Mouse (Mus musculus): ENCODE data around the gene Gm10273. TPM values are rescaled to one million over a fixed set of nuclear protein-coding genes. Genes with fewer than 3 reads are reported as not detected.

Gm10273 gene
- polyA plus RNA-seq, 1 experiment, result 15.8 TPM

DNA sequence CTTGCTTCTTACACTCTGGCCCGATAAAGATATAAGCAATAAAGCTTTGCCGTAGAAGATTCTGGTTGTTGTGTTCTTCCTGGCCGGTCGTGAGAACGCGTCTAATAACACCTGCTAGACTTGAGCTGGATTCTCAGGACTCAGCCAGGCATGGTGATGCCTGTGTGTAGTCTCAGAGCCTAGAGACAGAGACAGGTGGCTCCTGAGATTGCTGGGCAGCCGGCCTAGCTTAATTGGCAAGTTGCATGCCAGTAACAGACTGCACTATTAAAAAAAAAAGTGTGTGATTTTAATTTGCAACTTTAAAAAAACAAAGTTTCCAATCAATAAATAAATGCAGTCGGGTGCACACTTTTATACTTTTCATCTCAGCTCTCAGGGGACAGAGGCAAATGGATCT is 8.5 kb upstream of the Gm10273 start:
- H3K27ac ChIP-seq (ENCODE audit: insufficient read depth, low read length), result no peak overlapping the region
- no peaks in the 10 kb centered on the region for H3K4me1 ChIP-seq (ENCODE audit: control insufficient read depth, insufficient read depth, low read length)
- H3K4me3 ChIP-seq (ENCODE audit: insufficient read depth, low read length), result no peak overlapping the region
- TF ChIP-seq CTCF (IDR thresholded peaks at IDR 0.05; ENCODE audit: extremely low read depth, insufficient read depth, low read length) (no peak), POLR2A (IDR thresholded peaks at IDR 0.05; ENCODE audit: extremely low read depth, insufficient read depth, low read length) (no peak)

DNA sequence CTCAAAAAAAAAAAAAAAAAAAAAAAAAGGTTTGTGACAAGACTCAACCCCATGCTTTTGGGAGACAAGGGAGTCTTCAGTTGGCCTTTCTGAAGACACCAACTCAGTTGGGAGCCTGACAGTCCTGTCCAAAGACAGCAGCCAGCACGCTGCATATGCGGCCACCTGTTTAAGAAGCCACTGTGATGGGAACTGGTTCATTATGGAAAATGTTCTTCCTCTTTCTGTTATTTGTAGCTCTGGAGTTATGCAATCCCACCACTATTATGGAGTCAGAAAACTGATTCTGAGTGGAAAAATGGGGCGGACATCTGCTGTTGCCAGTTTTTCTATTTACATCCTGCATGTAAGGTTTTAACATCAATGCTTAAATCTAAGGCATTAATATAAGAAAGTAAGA is 5.8 kb upstream of the Gm10273 start:
- H3K4me1 ChIP-seq (ENCODE audit: control insufficient read depth, insufficient read depth, low read length), result no peaks in the 10 kb centered on the region
- H3K4me3 ChIP-seq (ENCODE audit: insufficient read depth, low read length), result no peak overlapping the region
- H3K27ac ChIP-seq (ENCODE audit: insufficient read depth, low read length), result no peak overlapping the region
- no peak for TF ChIP-seq POLR2A (IDR thresholded peaks at IDR 0.05; ENCODE audit: extremely low read depth, insufficient read depth, low read length)
- no peak for TF ChIP-seq CTCF (IDR thresholded peaks at IDR 0.05; ENCODE audit: extremely low read depth, insufficient read depth, low read length)

DNA sequence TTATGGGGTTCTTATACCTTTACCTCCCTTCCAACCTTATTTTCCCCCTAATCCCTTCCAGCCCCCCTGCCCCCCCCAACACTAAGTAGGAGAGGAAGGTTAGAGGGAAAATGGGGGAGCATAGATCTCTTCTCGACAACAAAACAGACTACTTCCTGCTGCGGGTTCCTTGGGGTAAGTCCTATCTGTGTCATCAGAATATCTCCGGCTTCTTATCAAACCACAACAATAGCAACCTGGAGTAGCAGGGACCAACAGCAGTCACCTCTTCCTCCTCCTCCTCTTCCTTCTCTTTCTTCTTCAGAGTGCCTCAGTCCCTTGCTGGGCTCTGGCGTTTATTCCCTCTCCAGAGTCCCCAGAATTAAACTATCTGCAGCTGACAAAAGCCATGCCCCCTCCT is 3.5 kb upstream of the Gm10273 start:
- TF ChIP-seq POLR2A (IDR thresholded peaks at IDR 0.05; ENCODE audit: extremely low read depth, insufficient read depth, low read length), result no peak
- TF ChIP-seq CTCF (IDR thresholded peaks at IDR 0.05; ENCODE audit: extremely low read depth, insufficient read depth, low read length), result no peak

DNA sequence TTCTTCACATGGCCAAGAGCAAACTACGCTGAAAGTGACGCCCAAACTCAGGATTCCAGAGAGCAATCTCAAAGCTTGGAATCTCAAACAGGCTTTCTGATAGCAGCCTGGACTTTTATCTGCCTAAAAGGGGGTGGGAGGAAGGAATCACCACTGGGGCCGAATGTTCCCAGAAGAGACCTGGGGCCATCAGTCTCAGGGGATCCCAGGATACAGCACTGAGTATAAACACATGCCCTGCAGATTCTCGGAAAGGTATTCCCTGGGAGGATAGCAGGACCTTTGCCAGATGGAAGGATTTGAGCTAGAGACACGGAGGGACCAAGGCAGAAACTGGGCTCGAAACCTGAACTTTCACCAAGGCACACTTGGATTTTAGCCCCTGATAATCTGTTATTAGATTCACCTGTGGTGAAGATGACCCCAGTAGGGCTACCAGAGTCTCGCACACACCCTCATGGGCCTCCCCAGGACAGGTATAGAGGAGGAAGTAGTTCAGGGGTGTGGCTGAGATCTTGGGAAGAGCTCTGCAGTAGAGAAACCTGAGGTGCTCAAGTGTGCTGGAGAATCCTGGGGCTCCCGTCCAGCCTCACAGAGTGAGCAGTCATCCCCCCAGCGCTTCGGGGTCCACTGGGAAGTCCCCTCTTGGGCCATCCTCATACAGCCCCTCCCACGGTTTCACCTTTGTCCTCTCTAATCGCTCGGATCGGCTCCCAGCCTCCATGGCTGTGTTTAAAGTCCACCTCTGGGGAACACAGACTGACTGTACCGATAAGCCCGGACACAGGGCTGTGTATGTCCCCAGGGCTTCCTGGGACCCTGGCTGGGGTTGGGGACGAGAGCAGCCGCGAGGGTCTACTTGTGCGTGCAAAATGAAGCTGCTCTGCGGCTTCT is 7.7 kb downstream of the Gm10273 start, which contains the start of gene Pla2g12b:
Gene Pla2g12b (plus strand): TSS at position 762 of the 894 bp plus-strand sequence.
- no peak within 1 kb of the TSS for H3K27ac ChIP-seq (ENCODE audit: insufficient read depth, low read length)
- H3K4me1 ChIP-seq (ENCODE audit: control insufficient read depth, insufficient read depth, low read length), result no peaks in the 10 kb centered on the region
- TF ChIP-seq POLR2A (IDR thresholded peaks at IDR 0.05; ENCODE audit: extremely low read depth, insufficient read depth, low read length) (no peak), CTCF (IDR thresholded peaks at IDR 0.05; ENCODE audit: extremely low read depth, insufficient read depth, low read length) (no peak)
- H3K4me3 ChIP-seq (ENCODE audit: insufficient read depth, low read length), result no peak within 1 kb of the TSS

More for the DNA sequence above, 3.5 kb upstream of the Gm10273 start:
- Histone ChIP-seq H3K27ac (ENCODE audit: insufficient read depth, low read length) (no peak overlapping the region), H3K4me1 (ENCODE audit: control insufficient read depth, insufficient read depth, low read length) (no peaks in the 10 kb centered on the region), H3K4me3 (ENCODE audit: insufficient read depth, low read length) (no peak overlapping the region)

DNA sequence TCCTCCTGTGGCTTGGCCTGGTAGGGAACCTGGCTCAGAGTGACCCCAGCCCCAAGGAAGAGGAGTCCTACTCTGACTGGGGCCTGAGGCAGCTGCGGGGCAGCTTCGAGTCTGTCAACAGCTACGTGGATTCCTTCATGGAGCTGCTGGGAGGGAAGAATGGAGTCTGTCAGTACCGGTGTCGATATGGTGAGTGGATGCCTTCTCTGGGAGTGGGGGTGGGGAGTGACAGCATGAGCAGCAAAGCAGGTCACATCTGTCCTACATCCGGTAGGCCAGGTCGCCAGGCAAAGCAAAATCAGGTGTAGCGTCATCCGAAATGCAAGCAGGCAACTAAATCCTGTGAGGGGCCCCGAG is 8.3 kb downstream of the Gm10273 start:
- H3K4me1 ChIP-seq (ENCODE audit: control insufficient read depth, insufficient read depth, low read length), result no peaks in the 10 kb centered on the region
- TF ChIP-seq CTCF (IDR thresholded peaks at IDR 0.05; ENCODE audit: extremely low read depth, insufficient read depth, low read length), result no peak
- TF ChIP-seq POLR2A (IDR thresholded peaks at IDR 0.05; ENCODE audit: extremely low read depth, insufficient read depth, low read length), result no peak
- no peak overlapping the region for H3K27ac ChIP-seq (ENCODE audit: insufficient read depth, low read length)
- H3K4me3 ChIP-seq (ENCODE audit: insufficient read depth, low read length), result no peak overlapping the region

DNA sequence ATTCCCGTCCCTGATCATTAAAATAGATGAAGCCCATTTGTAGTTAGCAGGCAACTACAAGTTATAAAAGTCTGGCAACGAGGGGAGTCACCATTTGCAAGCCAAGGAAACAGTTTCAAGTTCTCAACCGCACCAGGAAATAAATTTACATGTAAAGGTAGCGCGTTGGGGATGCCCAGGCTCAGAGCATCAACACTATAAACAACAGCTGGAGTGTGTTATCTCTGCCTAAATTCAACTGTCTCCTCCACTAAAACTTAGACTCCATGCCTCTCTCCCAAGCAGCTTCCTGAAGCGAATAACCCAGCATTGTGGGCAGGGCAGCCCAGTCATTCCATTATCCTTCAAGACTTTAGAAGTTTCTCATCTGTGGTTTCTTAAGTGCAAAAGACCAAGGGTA is 13.1 kb downstream of the Gm10273 start:
- H3K4me1 ChIP-seq (ENCODE audit: control insufficient read depth, insufficient read depth, low read length), result no peaks in the 10 kb centered on the region
- no peak overlapping the region for H3K4me3 ChIP-seq (ENCODE audit: insufficient read depth, low read length)
- H3K27ac ChIP-seq (ENCODE audit: insufficient read depth, low read length), result no peak overlapping the region
- TF ChIP-seq POLR2A (IDR thresholded peaks at IDR 0.05; ENCODE audit: extremely low read depth, insufficient read depth, low read length), result no peak
- no peak for TF ChIP-seq CTCF (IDR thresholded peaks at IDR 0.05; ENCODE audit: extremely low read depth, insufficient read depth, low read length)

DNA sequence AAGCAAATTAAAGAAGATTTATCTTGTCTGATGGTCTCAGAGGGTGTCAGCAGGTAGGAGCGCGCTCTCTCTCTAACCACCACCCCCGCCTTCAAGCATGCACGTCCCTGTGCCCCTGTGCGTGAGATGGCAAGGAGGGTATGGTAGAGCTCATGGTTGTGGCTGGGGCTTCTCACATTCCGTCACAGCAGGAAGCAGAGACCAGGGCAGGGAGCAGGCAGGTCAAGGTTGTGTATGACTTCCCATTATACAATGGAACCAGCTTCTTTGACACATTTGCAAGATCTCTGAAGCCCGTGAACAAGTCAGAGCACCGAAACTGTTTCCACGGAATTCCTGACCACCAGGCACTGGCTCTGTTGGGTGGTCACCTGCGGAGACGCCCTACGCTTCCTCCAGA is 14.8 kb downstream of the Gm10273 start:
- Histone ChIP-seq H3K4me3 (ENCODE audit: insufficient read depth, low read length) (no peak overlapping the region), H3K27ac (ENCODE audit: insufficient read depth, low read length) (no peak overlapping the region), H3K4me1 (ENCODE audit: control insufficient read depth, insufficient read depth, low read length) (no peaks in the 10 kb centered on the region)
- TF ChIP-seq POLR2A (IDR thresholded peaks at IDR 0.05; ENCODE audit: extremely low read depth, insufficient read depth, low read length), result no peak

DNA sequence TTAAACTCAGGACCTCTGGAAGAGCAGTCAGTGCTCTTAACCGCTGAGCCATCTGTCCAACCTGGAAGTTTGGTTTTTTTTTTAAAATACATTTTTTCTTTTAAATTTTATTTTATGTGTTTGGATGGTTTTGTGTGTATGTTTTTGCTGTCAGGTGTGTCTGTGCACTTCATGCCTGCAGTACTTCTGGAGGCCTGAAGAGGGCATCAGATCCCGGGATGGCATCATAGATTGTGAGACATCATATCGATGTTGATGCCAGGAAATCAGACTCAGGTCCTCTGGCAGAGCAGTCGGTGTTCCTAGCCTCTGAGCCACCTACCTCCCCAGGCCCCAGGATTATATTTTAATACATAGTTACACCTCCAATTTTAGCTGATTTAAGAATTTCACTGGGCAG is 18.3 kb downstream of the Gm10273 start:
- TF ChIP-seq POLR2A (IDR thresholded peaks at IDR 0.05; ENCODE audit: extremely low read depth, insufficient read depth, low read length) (no peak), CTCF (IDR thresholded peaks at IDR 0.05; ENCODE audit: extremely low read depth, insufficient read depth, low read length) (no peak)
- H3K4me1 ChIP-seq (ENCODE audit: control insufficient read depth, insufficient read depth, low read length), result no peaks in the 10 kb centered on the region
- no peak overlapping the region for H3K27ac ChIP-seq (ENCODE audit: insufficient read depth, low read length)
- no peak overlapping the region for H3K4me3 ChIP-seq (ENCODE audit: insufficient read depth, low read length)

DNA sequence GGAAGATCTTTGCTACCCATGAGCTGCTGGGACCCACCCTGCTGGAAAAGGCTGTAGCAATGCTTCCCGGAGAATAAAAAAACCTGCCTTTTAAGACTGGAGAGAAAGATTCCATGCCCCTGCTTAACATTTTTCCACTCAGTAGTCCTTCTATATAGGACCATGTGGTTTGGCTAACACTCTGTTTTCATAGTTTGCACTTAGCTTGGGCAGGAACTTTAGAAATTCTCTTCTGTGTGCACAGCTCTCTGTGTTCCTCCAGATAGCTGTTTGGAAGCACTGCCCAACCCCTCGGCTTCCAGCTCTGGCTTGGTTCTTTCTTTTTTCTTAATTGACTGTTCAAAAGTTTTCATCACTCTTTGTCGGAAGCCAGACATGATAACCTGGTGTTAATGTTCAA is 21.2 kb downstream of the Gm10273 start:
- Histone ChIP-seq H3K4me1 (ENCODE audit: control insufficient read depth, insufficient read depth, low read length) (no peaks in the 10 kb centered on the region), H3K27ac (ENCODE audit: insufficient read depth, low read length) (no peak overlapping the region), H3K4me3 (ENCODE audit: insufficient read depth, low read length) (no peak overlapping the region)
- TF ChIP-seq CTCF (IDR thresholded peaks at IDR 0.05; ENCODE audit: extremely low read depth, insufficient read depth, low read length) (no peak), POLR2A (IDR thresholded peaks at IDR 0.05; ENCODE audit: extremely low read depth, insufficient read depth, low read length) (no peak)

DNA sequence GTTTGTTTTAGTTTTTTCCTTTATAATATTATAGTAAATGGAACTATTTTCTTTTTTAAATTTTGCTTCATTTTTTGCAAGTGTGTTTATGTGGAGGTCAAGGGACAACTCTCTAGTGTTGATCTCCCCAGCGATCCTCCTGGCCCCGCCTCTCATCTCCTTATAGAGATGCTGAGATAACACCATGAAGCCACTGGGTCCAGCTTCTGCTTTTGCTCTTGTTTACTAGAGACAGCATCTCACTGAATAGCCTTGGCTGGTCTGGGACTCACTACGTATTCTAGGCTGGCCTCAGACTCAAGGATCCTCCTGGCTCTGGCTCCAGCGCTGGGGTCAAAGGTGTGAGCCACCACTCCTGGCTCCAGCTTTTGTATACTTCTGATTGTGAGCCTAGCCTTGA is 24.1 kb downstream of the Gm10273 start:
- no peak for TF ChIP-seq POLR2A (IDR thresholded peaks at IDR 0.05; ENCODE audit: extremely low read depth, insufficient read depth, low read length)
- Histone ChIP-seq H3K27ac (ENCODE audit: insufficient read depth, low read length) (no peak overlapping the region), H3K4me3 (ENCODE audit: insufficient read depth, low read length) (no peak overlapping the region), H3K4me1 (ENCODE audit: control insufficient read depth, insufficient read depth, low read length) (no peaks in the 10 kb centered on the region)

All from cortical plate, adult 2 months (tissue).